Mouse (Mus musculus) olfactory bulb, adult 2 months (tissue): ENCODE data around the gene Gpr75. TPM values are rescaled to one million over a fixed set of nuclear protein-coding genes. Genes with fewer than 3 reads are reported as not detected.

Experiments
- H3K27ac ChIP-seq: fragments of 200-500 bp; 2 replicates; pipeline ENCODE4 v1.5.1; 2012; ENCODE audit warnings: low read depth, low read length; ENCODE audit not compliant: insufficient read depth
- H3K4me1 ChIP-seq: fragments of 200-500 bp; 2 replicates; pipeline ENCODE4 v1.6.1; 2012; ENCODE audit warnings: low read length; ENCODE audit not compliant: control insufficient read depth, insufficient read depth
- H3K4me3 ChIP-seq: fragments of 200-500 bp; 2 replicates; pipeline ENCODE4 v1.5.1; 2012; ENCODE audit warnings: mild to moderate bottlenecking, low read depth, low read length, moderate library complexity; ENCODE audit not compliant: insufficient read depth
- CTCF ChIP-seq: fragments of 200-500 bp; IDR thresholded peaks from 2 replicates; pipeline ENCODE4 v1.5.1; 2012; ENCODE audit warnings: low read depth, mild to moderate bottlenecking, low read length, moderate library complexity; ENCODE audit not compliant: insufficient read depth
- POLR2A ChIP-seq: fragments of 200-500 bp; IDR thresholded peaks from 2 replicates; pipeline ENCODE4 v1.6.1; 2012; ENCODE audit warnings: mild to moderate bottlenecking, low read depth, low read length, moderate library complexity; ENCODE audit not compliant: insufficient read depth
- WGBS: fragments of 180-500 bp; shearing (Covaris S2); methylation state at CpG from one replicate; pipeline ENCODE4 v1.1.7; 2018; 5-methylcytosine and 5-hydroxymethylcytosine counted together
- polyA plus RNA-seq: library from polyadenylated mRNA; stranded (reverse); fragments of >200 nt; gene quantifications from 2 replicates; pipeline ENCODE4 v1.2.4, GENCODE M21; 2012; ENCODE audit warnings: low replicate concordance; ENCODE audit not compliant: missing spikeins, insufficient read depth, insufficient read length

Gpr75 gene
- not detected in 2 replicates for polyA plus RNA-seq

DNA sequence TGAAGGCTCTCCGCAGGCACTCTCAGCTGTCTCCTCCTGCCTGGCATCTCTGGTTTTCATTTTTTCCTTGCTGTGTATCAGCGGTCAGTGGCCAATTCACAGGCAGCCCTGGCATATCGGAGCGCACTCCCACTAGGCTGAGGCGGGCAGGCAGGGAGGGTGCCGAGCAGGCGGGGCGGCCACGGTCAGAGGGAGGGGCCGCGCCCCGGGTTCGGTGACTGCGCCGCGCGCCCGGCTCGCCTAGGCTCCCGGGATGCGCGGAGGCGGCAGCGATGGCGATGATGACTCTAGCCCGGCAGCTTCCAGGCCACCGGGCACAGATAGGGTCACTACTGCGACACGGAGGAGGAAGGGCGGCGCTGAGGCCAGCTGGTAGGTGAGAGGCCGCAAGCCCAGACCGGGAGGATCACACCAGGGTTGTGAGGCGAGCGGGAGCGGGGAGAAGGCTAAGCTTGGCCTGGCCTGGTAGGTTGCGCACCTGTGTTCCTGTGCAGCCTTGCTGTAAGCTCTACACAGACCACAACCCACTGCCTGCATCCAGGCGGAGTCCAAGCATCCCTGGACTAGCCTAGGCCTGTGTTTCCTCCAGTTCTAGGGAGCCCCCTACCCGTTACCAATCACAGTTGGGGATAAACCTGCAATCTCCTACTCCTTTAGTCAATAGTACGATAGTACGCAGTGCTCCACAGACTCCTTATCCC, at the start of gene Gpr75, which contains the start of gene Asb3:
Gene Gpr75, plus strand, starts transcription at position 188 of the 701 bp plus-strand sequence.
Gene Asb3, plus strand, starts transcription at position 246 of the 701 bp plus-strand sequence.
- peak; percentile 69; the same call in 1 of the 2 replicates for TF ChIP-seq POLR2A
- TF ChIP-seq CTCF = no peak
- WGBS = 2% methylated on average over 41 of the region's 41 CpGs
- Histone ChIP-seq H3K27ac (peak within 1 kb of the TSS; percentile 97), H3K4me1 (no peaks in the 10 kb centered on the region), H3K4me3 (peak within 1 kb of the TSS; percentile 88)

DNA sequence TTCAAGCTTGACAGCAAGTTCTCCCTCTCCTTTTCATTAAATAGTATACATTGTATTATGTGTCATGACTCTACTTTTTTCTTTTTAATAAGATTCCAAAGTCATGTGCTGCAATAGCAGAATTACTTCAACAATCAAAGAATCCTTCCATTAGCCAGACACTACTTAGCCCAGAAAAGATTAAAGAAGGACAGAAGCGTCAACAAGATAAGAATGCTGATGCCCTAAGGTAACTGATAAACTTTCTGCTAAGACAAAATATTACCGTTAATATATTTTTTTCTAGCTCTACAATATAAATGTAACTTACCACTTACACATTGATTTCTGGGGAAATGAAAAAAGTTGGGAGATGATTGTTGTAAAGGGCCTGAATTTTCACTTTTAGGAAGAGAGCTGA, 46.4 kb upstream of the Gpr75 start:
- H3K4me1 ChIP-seq = no peaks in the 10 kb centered on the region
- H3K4me3 ChIP-seq = no peak overlapping the region
- no peak for TF ChIP-seq POLR2A
- no peak for TF ChIP-seq CTCF
- no peak overlapping the region for H3K27ac ChIP-seq
- WGBS = over 99% methylated on average over 2 of the region's 2 CpGs

DNA sequence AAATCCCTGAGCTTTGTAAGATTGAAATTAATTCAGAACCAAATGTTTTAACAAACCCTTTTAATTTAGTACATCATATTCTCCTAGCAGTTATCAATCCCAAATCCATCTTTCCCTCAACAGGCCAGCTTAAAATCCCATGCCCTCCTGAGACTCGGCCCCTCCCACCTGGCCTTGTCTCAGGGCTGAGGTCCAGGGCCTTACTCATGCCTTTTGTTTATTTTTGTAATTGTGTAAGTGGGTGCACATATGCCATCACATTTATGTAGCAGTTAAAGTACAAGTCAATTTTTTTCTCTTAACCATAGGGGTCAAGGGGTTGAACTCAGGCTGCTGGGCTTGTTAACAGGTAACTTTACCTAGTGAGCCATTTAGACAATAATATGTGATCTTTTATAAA, 40.8 kb upstream of the Gpr75 start:
- Histone ChIP-seq H3K4me3 (no peak overlapping the region), H3K4me1 (no peaks in the 10 kb centered on the region), H3K27ac (no peak overlapping the region)
- 94% methylated on average over 1 of the region's 1 CpGs for WGBS
- TF ChIP-seq CTCF (no peak), POLR2A (no peak)

DNA sequence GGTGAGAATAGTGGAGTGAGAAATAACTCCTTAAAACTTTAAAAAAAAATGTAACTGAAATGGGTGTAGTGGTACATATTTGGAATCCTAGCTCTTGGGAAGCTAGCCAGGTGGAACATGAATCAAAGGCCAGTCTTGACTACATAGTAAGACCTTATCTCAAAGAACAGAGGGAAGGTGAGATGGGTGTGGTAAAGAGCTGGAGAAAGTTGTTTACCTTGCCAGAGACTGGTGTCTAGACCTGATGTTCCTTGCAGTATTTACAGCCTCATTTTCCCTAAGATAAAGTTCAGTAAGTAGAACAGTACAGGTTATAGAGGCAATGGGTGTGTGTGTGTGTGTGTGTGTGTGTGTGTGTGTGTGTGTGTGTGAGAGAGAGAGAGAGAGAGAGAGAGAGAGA, 12.7 kb upstream of the Gpr75 start:
- no peak overlapping the region for H3K4me3 ChIP-seq
- TF ChIP-seq POLR2A (no peak), CTCF (no peak)
- no peak overlapping the region for H3K27ac ChIP-seq
- H3K4me1 ChIP-seq = no peaks in the 10 kb centered on the region

DNA sequence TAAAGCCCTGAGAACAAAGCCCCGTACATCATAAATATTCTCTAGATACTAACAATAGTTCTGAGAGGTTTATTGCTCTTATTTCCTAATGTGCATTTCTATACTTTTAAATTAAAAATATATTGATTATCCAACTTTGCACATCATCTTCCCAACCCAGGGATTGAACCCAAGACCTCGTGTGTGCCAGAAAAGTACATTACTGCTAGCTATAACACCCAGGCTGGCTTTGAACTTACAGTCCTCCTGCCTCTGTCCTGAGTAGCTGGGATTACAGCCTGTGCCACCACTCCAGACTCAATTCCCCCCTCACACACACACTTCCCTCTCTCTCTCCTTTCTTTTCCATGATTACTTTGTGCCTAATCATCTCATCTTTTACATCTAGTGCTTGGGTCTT, 3.0 kb downstream of the Gpr75 start:
- no peak overlapping the region for H3K4me3 ChIP-seq
- H3K27ac ChIP-seq = no peak overlapping the region
- 91% methylated on average over 2 of the region's 2 CpGs for WGBS
- TF ChIP-seq POLR2A (no peak), CTCF (no peak)
- no peaks in the 10 kb centered on the region for H3K4me1 ChIP-seq

DNA sequence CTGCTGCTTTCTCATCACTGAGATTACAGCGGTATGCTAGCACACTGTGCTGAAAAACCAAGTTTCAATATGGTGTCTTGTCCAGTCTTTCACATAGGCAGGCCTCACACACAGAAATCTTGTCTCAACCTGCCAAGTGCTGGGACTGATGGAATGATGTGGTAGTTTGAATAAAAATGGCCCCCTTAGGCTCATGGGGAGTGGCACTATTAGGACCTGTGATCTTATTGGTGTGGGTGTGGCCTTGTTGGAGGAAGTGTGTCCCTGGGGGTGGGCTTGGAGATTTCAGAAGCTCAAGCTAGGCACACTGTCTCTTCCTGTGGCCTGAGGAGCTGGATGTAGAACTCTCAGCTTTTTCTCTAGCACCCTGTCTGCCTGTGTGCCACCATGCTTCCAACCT, 11.0 kb downstream of the Gpr75 start:
- WGBS = 89% methylated on average over 1 of the region's 1 CpGs
- TF ChIP-seq CTCF (no peak), POLR2A (no peak)

DNA sequence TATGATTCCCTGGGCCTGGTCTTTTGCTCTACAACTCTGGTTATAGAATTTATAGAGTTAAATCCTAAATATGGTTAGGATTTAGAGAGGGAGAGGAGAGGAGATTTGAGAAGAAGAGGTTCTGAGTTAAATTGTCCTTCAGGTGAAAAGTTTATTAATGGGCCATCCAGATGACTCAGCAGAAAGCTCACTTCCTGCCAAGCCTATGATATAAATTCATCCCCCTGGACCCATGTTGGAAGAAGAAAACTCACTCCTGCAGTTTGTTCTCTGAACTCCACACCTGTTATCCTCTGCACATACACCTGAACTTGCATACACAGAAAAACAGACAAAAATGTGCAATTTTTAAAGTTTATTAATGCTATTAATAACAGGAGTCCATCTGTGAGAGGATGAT, 14.2 kb downstream of the Gpr75 start:
- H3K4me1 ChIP-seq = no peaks in the 10 kb centered on the region
- no peak overlapping the region for H3K27ac ChIP-seq
- no peak overlapping the region for H3K4me3 ChIP-seq
- TF ChIP-seq POLR2A (no peak), CTCF (no peak)

More for the DNA sequence above, 11.0 kb downstream of the Gpr75 start:
- Histone ChIP-seq H3K4me3 (no peak overlapping the region), H3K27ac (no peak overlapping the region), H3K4me1 (no peaks in the 10 kb centered on the region)

DNA sequence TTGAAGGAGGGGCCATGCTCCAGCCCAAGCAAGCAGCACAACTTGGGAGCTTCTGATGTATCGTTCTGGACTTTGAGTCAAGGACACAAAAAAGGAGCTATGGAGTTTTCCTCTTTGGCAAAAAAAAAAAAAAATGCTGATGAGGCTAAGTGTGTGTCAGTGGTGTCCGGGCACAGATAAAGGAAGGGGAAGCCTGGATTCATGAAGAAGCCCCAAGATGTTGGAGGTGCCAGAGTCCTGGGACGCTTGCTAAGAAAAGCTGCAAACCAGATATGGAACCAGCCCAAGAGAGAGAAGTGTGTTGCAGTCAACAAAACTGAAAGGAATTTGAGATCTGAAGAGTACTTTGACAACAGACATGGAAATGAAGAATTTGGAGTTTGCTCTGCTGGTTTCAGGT, 27.2 kb downstream of the Gpr75 start:
- 85% methylated on average over 3 of the region's 3 CpGs for WGBS
- no peak overlapping the region for H3K4me3 ChIP-seq
- TF ChIP-seq POLR2A = no peak
- TF ChIP-seq CTCF = no peak
- no peaks in the 10 kb centered on the region for H3K4me1 ChIP-seq
- H3K27ac ChIP-seq = no peak overlapping the region

DNA sequence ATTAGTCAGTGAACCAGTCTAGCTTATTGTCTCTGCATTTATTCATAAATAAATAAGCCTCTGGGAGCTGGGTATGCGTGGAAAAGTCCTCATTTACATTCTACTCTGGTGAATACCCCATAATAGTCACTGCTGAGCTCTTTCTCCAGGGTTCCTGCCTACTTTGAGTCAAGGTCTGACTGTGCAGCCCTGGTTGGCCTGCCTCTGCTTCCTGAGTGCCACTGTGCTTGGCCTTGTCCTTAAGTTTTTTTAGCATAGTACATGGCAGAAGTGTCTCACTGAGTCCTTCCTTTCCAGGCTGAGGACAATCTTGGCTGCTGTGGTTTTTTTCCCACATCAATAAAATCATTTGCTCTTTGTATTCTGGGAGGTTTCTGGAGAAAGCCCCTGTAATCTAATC, 35.5 kb downstream of the Gpr75 start:
- TF ChIP-seq POLR2A = no peak
- no peak for TF ChIP-seq CTCF
- H3K4me3 ChIP-seq = no peak overlapping the region
- no peak overlapping the region for H3K27ac ChIP-seq
- 67% methylated on average over 1 of the region's 1 CpGs for WGBS
- H3K4me1 ChIP-seq = no peaks in the 10 kb centered on the region

DNA sequence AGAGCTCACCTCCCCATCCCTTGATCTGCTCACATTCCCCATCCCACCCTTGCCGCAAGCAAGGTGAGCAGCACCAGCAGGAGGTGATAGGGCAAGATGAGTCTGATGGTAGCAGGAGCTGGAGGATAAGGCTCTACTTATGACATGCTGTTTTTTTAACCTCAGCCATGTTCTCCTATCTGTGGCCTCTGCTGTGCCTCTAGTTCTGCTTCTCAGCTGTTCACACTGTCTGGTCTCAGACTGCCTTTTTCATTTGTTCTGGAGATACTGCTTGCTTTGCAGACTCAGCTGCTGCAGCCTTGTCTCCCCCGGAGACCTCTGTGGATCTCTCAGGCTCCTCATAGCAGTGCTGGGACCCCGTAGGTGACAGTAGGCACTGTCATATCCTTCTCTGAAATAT, 38.1 kb downstream of the Gpr75 start:
- TF ChIP-seq POLR2A (no peak), CTCF (no peak)
- H3K4me3 ChIP-seq = no peak overlapping the region
- 97% methylated on average over 3 of the region's 3 CpGs for WGBS
- no peak overlapping the region for H3K27ac ChIP-seq
- no peaks in the 10 kb centered on the region for H3K4me1 ChIP-seq
